Mouse (Mus musculus): ENCODE measurements at regions not wholly inside any gene's neighbourhood (a gene's known extent, or its start where the extent isn't known, plus 50 kb on each side); places are given as distances from the start of the nearest gene placed in this dataset.

- no peak overlapping the region for H3K27ac ChIP-seq
- H3K36me3 ChIP-seq = no peaks in the 10 kb centered on the region
- no peaks in the 10 kb centered on the region for H3K9me3 ChIP-seq
- no peak overlapping the region for H3K4me3 ChIP-seq
- H3K4me1 ChIP-seq (replicated peaks) = peaks cover 9% of the 10 kb centered on the region
- H3K9ac ChIP-seq = no peak overlapping the region
- H3K27me3 ChIP-seq = 0 out of 2 replicates have a peak, but pooled peaks cover 3% of the 10 kb centered on the region
- WGBS = 90% methylated on average over 3 of the region's 3 CpGs
- ATAC-seq (ENCODE audit: low FRiP score) = no peak
- H3K4me2 ChIP-seq = no peak overlapping the region
Measured at GRCm38 (mm10) chr1:77589423-77589822, 74.5 kb upstream of the Epha4 start.

DNA sequence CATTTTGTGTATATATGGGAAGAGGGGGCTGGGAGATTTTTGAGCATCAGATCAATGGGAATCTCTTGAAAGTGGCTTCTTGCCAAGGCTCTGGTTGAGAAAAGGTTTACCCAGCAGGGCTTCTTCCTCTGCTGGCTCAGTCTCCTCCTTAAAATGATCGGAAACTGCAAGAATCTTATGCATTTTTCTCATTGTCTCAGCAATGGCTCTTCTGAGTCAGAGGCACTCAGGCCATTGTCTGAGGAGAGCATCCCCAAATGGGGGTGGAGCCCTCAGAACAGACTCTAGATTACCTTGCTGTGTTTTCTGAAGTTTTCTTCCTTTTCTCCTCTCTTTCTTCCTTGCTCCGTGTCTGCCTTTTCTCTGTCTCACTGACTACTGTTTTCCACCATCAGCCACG lies 70.6 kb upstream of the Epha4 start:
- no peak overlapping the region for H3K4me2 ChIP-seq
- WGBS = 62% methylated on average over 3 of the region's 3 CpGs

GRCm38 (mm10) chr1:77568081-77568480 lies 53.2 kb upstream of the Epha4 start:
- 90% methylated on average over 6 of the region's 6 CpGs for WGBS
- no peak overlapping the region for H3K27ac ChIP-seq
- H3K27me3 ChIP-seq = no peaks in the 10 kb centered on the region
- H3K4me1 ChIP-seq (replicated peaks) = peaks cover 19% of the 10 kb centered on the region; the same call in 1 of the 2 replicates
- no peak for ATAC-seq (ENCODE audit: low FRiP score)
- no peak overlapping the region for H3K4me2 ChIP-seq
- no peak overlapping the region for H3K9ac ChIP-seq
- no peaks in the 10 kb centered on the region for H3K36me3 ChIP-seq
- no peaks in the 10 kb centered on the region for H3K9me3 ChIP-seq
- H3K4me3 ChIP-seq = no peak overlapping the region

More for the DNA sequence above, 70.6 kb upstream of the Epha4 start:
- H3K27me3 ChIP-seq = 0 out of 2 replicates have a peak, but pooled peaks cover under 1% of the 10 kb centered on the region
- no peak overlapping the region for H3K4me3 ChIP-seq
- H3K9me3 ChIP-seq = no peaks in the 10 kb centered on the region
- ATAC-seq (ENCODE audit: low FRiP score) = no peak
- no peaks in the 10 kb centered on the region for H3K36me3 ChIP-seq
- H3K4me1 ChIP-seq (replicated peaks) = no peaks in the 10 kb centered on the region
- H3K9ac ChIP-seq = no peak overlapping the region
- H3K27ac ChIP-seq = no peak overlapping the region

- no peaks in the 10 kb centered on the region for H3K27me3 ChIP-seq
- H3K4me1 ChIP-seq (replicated peaks) = peaks cover 19% of the 10 kb centered on the region; the same call in 1 of the 2 replicates
- H3K27ac ChIP-seq = no peak overlapping the region; the same call in 1 of the 2 replicates
- no peaks in the 10 kb centered on the region for H3K9me3 ChIP-seq
- H3K4me2 ChIP-seq = no peak overlapping the region
- ATAC-seq (ENCODE audit: low FRiP score) = no peak
- H3K36me3 ChIP-seq = no peaks in the 10 kb centered on the region
- WGBS = 52% methylated on average over 7 of the region's 7 CpGs
- H3K9ac ChIP-seq = no peak overlapping the region
- no peak overlapping the region for H3K4me3 ChIP-seq
Measured at GRCm38 (mm10) chr1:77567657-77568056, 52.8 kb upstream of the Epha4 start.

Data from hindbrain, embryonic 13.5 days (tissue).